Comparison of ENCODE assay signal across 11 mouse cellular contexts in the genomic region with DNA sequence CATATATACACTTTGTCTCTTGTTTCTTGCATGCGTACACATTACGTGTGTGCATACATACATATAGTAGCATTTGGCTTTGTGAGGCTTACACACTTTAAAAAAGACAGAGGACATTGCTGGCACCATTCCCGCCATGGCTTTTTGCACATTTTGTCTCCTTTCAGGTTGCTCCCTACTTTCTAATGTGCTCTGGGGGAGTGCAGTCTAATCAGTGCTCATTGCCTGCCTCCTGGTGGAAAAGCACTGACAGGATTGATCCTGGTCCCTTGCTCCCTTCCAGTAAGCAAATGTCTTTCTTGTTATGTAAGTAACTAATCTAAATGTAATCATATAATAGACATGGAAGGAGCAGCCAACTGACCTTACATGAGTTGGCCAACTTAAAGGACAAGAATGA.
DNase-seq lines count a peak whose midpoint lies in the region; ATAC-seq and TF ChIP-seq lines count a peak whose summit lies in the region.
"Had no signal": no experiment of that assay in that cellular context is flagged by ENCODE, and none has a peak within 500 bp of the region (broad histone marks: within the 10 kb centered on the region; RNA-seq: fewer than 3 reads in every experiment).

No protein-coding gene starts in this region.

- no peaks in the 10 kb centered on the region for H3K36me3 ChIP-seq in hindbrain, embryonic 13.5 days
- H3K36me3 ChIP-seq in hindbrain, embryonic 12.5 days: no peaks in the 10 kb centered on the region
- H3K36me3 ChIP-seq in liver, adult 2 months (ENCODE audit: control insufficient read depth, insufficient read depth, low read length): no peaks in the 10 kb centered on the region
- no peaks in the 10 kb centered on the region for H3K36me3 ChIP-seq in liver, embryonic 12.5 days
- H3K36me3 ChIP-seq in lung, embryonic 15.5 days: no peaks in the 10 kb centered on the region
- H3K36me3 ChIP-seq: neural tube, embryonic 15.5 days had no signal

- H3K9me3 ChIP-seq in hindbrain, embryonic 13.5 days: no peaks in the 10 kb centered on the region
- no peaks in the 10 kb centered on the region for H3K9me3 ChIP-seq in hindbrain, embryonic 12.5 days (replicated peaks)
- no peaks in the 10 kb centered on the region for H3K9me3 ChIP-seq in liver, embryonic 12.5 days (replicated peaks)
- no peaks in the 10 kb centered on the region for H3K9me3 ChIP-seq in lung, embryonic 15.5 days
- H3K9me3 ChIP-seq: neural tube, embryonic 15.5 days had no signal

- H3K4me3 ChIP-seq in hindbrain, embryonic 13.5 days: no peak overlapping the region
- H3K4me3 ChIP-seq in hindbrain, embryonic 12.5 days: no peak overlapping the region
- no peak overlapping the region for H3K4me3 ChIP-seq in liver, adult 2 months (ENCODE audit: insufficient read depth, low read depth, low read length)
- H3K4me3 ChIP-seq in liver, embryonic 12.5 days: no peak overlapping the region
- no peak overlapping the region for H3K4me3 ChIP-seq in lung, embryonic 15.5 days
- H3K4me3 ChIP-seq: neural tube, embryonic 15.5 days had no signal

- TF ChIP-seq CTCF in liver, adult 2 months (IDR thresholded peaks at IDR 0.05; ENCODE audit: low read depth, low read length): peak; percentile 44; the same call in 1 of the 2 replicates

- peak; percentile 25 for DNase-seq in cerebellum, adult 11-12 months
- no peak for DNase-seq in cerebellum, adult 11 months
- peak; percentile 31 for DNase-seq in liver, adult 2 months (ENCODE audit: extremely low read depth, low read depth, low spot score)
- DNase-seq in spleen, postnatal 10 days (ENCODE audit: low spot score in 2 of 2): no peak
- DNase-seq: right cerebral cortex, postnatal 14 days had no signal

- H3K4me1 ChIP-seq in hindbrain, embryonic 13.5 days (replicated peaks): peaks cover 43% of the 10 kb centered on the region
- H3K4me1 ChIP-seq in hindbrain, embryonic 12.5 days: peaks cover 16% of the 10 kb centered on the region
- H3K4me1 ChIP-seq in liver, adult 2 months (ENCODE audit: control insufficient read depth, insufficient read depth, low read length): peaks cover 4% of the 10 kb centered on the region; the same call in 1 of the 2 replicates
- 0 out of 2 replicates have a peak, but pooled peaks cover 8% of the 10 kb centered on the region for H3K4me1 ChIP-seq in liver, embryonic 12.5 days
- peaks cover 13% of the 10 kb centered on the region; the same call in 1 of the 2 replicates for H3K4me1 ChIP-seq in lung, embryonic 15.5 days

- WGBS in hindbrain, embryonic 13.5 days: 90% methylated on average over 3 of the region's 3 CpGs
- WGBS in hindbrain, embryonic 12.5 days: 90% methylated on average over 3 of the region's 3 CpGs
- WGBS in liver, adult 2 months: 86% methylated on average over 3 of the region's 3 CpGs
- WGBS in liver, embryonic 12.5 days (ENCODE audit: insufficient replicate concordance): 77% methylated on average over 3 of the region's 3 CpGs
- WGBS in lung, embryonic 15.5 days: 72% methylated on average over 3 of the region's 3 CpGs

- H3K79me2 ChIP-seq in liver, adult 2 months (ENCODE audit: control insufficient read depth, insufficient read depth, low read length): peaks cover 6% of the 10 kb centered on the region; the same call in 1 of the 2 replicates

- H3K27ac ChIP-seq in hindbrain, embryonic 13.5 days: no peak overlapping the region
- no peak overlapping the region for H3K27ac ChIP-seq in hindbrain, embryonic 12.5 days
- no peak overlapping the region for H3K27ac ChIP-seq in liver, adult 2 months (replicated peaks; ENCODE audit: insufficient read depth, low read depth, low read length)
- H3K27ac ChIP-seq in liver, embryonic 12.5 days: no peak overlapping the region
- no peak overlapping the region for H3K27ac ChIP-seq in lung, embryonic 15.5 days
- H3K27ac ChIP-seq: neural tube, embryonic 15.5 days had no signal

- no peak overlapping the region for H3K9ac ChIP-seq in hindbrain, embryonic 13.5 days
- no peak overlapping the region for H3K9ac ChIP-seq in hindbrain, embryonic 12.5 days
- no peak overlapping the region for H3K9ac ChIP-seq in liver, adult 2 months (ENCODE audit: low read depth, low read length)
- H3K9ac ChIP-seq in liver, embryonic 12.5 days: no peak overlapping the region
- H3K9ac ChIP-seq in lung, embryonic 15.5 days: no peak overlapping the region
- H3K9ac ChIP-seq: neural tube, embryonic 15.5 days had no signal

- ATAC-seq in hindbrain, embryonic 13.5 days (ENCODE audit: low FRiP score): 0 out of 2 replicates have a peak, but pooled peaks have one; percentile 40
- ATAC-seq in hindbrain, embryonic 12.5 days (ENCODE audit: low FRiP score): no peak
- ATAC-seq in liver, embryonic 12.5 days: no peak
- ATAC-seq in lung, embryonic 15.5 days (ENCODE audit: borderline replicate concordance, extremely low read depth, low FRiP score, low TSS enrichment): peak; percentile 64; the same call in 1 of the 2 replicates
- ATAC-seq: midbrain, embryonic 16.5 days had no signal

- no peak overlapping the region for H3K4me2 ChIP-seq in hindbrain, embryonic 13.5 days
- H3K4me2 ChIP-seq in hindbrain, embryonic 12.5 days (replicated peaks): no peak overlapping the region
- no peak overlapping the region for H3K4me2 ChIP-seq in liver, embryonic 12.5 days
- H3K4me2 ChIP-seq in lung, embryonic 15.5 days: no peak overlapping the region
- H3K4me2 ChIP-seq: neural tube, embryonic 15.5 days had no signal

- no peaks in the 10 kb centered on the region for H3K27me3 ChIP-seq in hindbrain, embryonic 13.5 days
- no peaks in the 10 kb centered on the region for H3K27me3 ChIP-seq in hindbrain, embryonic 12.5 days
- no peaks in the 10 kb centered on the region for H3K27me3 ChIP-seq in liver, adult 2 months (ENCODE audit: control insufficient read depth, insufficient read depth, low read length)
- no peaks in the 10 kb centered on the region for H3K27me3 ChIP-seq in liver, embryonic 12.5 days (replicated peaks)
- H3K27me3 ChIP-seq in lung, embryonic 15.5 days: no peaks in the 10 kb centered on the region
- H3K27me3 ChIP-seq: neural tube, embryonic 15.5 days had no signal

- no peak for TF ChIP-seq POLR2A in liver, adult 2 months (IDR thresholded peaks at IDR 0.05; ENCODE audit: extremely low read depth, insufficient read depth, low read length)

Comparison
In these comparisons a context has a peak if more than half of its experiments do, and no peak if none do; other contexts are left out.
1. DNase-seq: peak in cerebellum, adult 11-12 months (single experiment) and liver, adult 2 months (single experiment); none in cerebellum, adult 11 months (single experiment) and spleen, postnatal 10 days (0 of 2).
2. ATAC-seq: peak in hindbrain, embryonic 13.5 days (single experiment) and lung, embryonic 15.5 days (single experiment); none in hindbrain, embryonic 12.5 days (single experiment) and liver, embryonic 12.5 days (single experiment).